Mouse (Mus musculus): ENCODE measurements around the gene Tacc2. TPM values are rescaled to one million over a fixed set of nuclear protein-coding genes. Genes with fewer than 3 reads are reported as not detected.
A peak's percentile ranks its signal among the peaks of the same experiment; 100 is the strongest.

Gene Tacc2
- polyA plus RNA-seq, 1 experiment from 2014 or later = 35.2 TPM

GRCm38 (mm10) chr7:130692392-130692942, 115.2 kb downstream of the Tacc2 start:
- H3K36me3 ChIP-seq (ENCODE audit: control insufficient read depth, insufficient read depth, low read length) = no peaks in the 10 kb centered on the region
- peak overlapping the region; percentile 92 for H3K27ac ChIP-seq (ENCODE audit: low read length)
- H3K4me3 ChIP-seq (ENCODE audit: low read depth, low read length) = peak overlapping the region; percentile 56
- 1% methylated on average over 39 of the region's 39 CpGs for WGBS
- ATAC-seq (ENCODE audit: insufficient number of reproducible peaks, insufficient read depth, low FRiP score, low read depth) = peak; percentile 80
- H3K27me3 ChIP-seq (ENCODE audit: control insufficient read depth, insufficient read depth, low read length) = no peaks in the 10 kb centered on the region
- H3K4me2 ChIP-seq (replicated peaks; ENCODE audit: low read depth, low read length) = peak overlapping the region; percentile 70
- H3K9ac ChIP-seq (replicated peaks; ENCODE audit: low read depth, low read length) = peak overlapping the region; percentile 77
- no peaks in the 10 kb centered on the region for H3K9me3 ChIP-seq (ENCODE audit: control insufficient read depth, low read depth, low read length)
- peaks cover 46% of the 10 kb centered on the region for H3K4me1 ChIP-seq (ENCODE audit: control insufficient read depth, insufficient read depth, low read length)

GRCm38 (mm10) chr7:130692943-130693799, 115.9 kb downstream of the Tacc2 start:
- Histone ChIP-seq H3K4me3 (ENCODE audit: low read depth, low read length) (peak overlapping the region; percentile 56), H3K9me3 (ENCODE audit: control insufficient read depth, low read depth, low read length) (no peaks in the 10 kb centered on the region), H3K27ac (ENCODE audit: low read length) (peak overlapping the region; percentile 92), H3K4me2 (replicated peaks; ENCODE audit: low read depth, low read length) (peak overlapping the region; percentile 70), H3K36me3 (ENCODE audit: control insufficient read depth, insufficient read depth, low read length) (no peaks in the 10 kb centered on the region), H3K9ac (replicated peaks; ENCODE audit: low read depth, low read length) (peak overlapping the region; percentile 77), H3K4me1 (ENCODE audit: control insufficient read depth, insufficient read depth, low read length) (peaks cover 46% of the 10 kb centered on the region), H3K27me3 (ENCODE audit: control insufficient read depth, insufficient read depth, low read length) (no peaks in the 10 kb centered on the region)
- WGBS = 7% methylated on average over 19 of the region's 19 CpGs
- ATAC-seq (ENCODE audit: insufficient number of reproducible peaks, insufficient read depth, low FRiP score, low read depth) = 0 out of 2 replicates have a peak, but pooled peaks have one; percentile 15

- H3K4me2 ChIP-seq (replicated peaks; ENCODE audit: low read depth, low read length) = peak overlapping the region; percentile 70
- peak overlapping the region; percentile 92; the same call in 1 of the 2 replicates for H3K27ac ChIP-seq (ENCODE audit: low read length)
- H3K9ac ChIP-seq (replicated peaks; ENCODE audit: low read depth, low read length) = 0 out of 2 replicates have a peak overlapping the region, but pooled peaks have one; percentile 77
- no peak for ATAC-seq (ENCODE audit: insufficient number of reproducible peaks, insufficient read depth, low FRiP score, low read depth)
- H3K36me3 ChIP-seq (ENCODE audit: control insufficient read depth, insufficient read depth, low read length) = no peaks in the 10 kb centered on the region
- WGBS = 23% methylated on average over 11 of the region's 11 CpGs
- peaks cover 46% of the 10 kb centered on the region for H3K4me1 ChIP-seq (ENCODE audit: control insufficient read depth, insufficient read depth, low read length)
- no peaks in the 10 kb centered on the region for H3K27me3 ChIP-seq (ENCODE audit: control insufficient read depth, insufficient read depth, low read length)
- no peaks in the 10 kb centered on the region for H3K9me3 ChIP-seq (ENCODE audit: control insufficient read depth, low read depth, low read length)
- peak overlapping the region; percentile 56 for H3K4me3 ChIP-seq (ENCODE audit: low read depth, low read length)
Measured at GRCm38 (mm10) chr7:130693800-130694193, 116.6 kb downstream of the Tacc2 start.

- no peak overlapping the region for H3K9ac ChIP-seq (replicated peaks; ENCODE audit: low read depth, low read length)
- WGBS = 64% methylated on average over 13 of the region's 13 CpGs
- no peak for ATAC-seq (ENCODE audit: insufficient number of reproducible peaks, insufficient read depth, low FRiP score, low read depth)
- peaks cover 46% of the 10 kb centered on the region for H3K4me1 ChIP-seq (ENCODE audit: control insufficient read depth, insufficient read depth, low read length)
- no peaks in the 10 kb centered on the region for H3K9me3 ChIP-seq (ENCODE audit: control insufficient read depth, low read depth, low read length)
- H3K27me3 ChIP-seq (ENCODE audit: control insufficient read depth, insufficient read depth, low read length) = no peaks in the 10 kb centered on the region
- H3K27ac ChIP-seq (ENCODE audit: low read length) = 0 out of 2 replicates have a peak overlapping the region, but pooled peaks have one; percentile 11
- H3K4me2 ChIP-seq (replicated peaks; ENCODE audit: low read depth, low read length) = no peak overlapping the region
- H3K4me3 ChIP-seq (ENCODE audit: low read depth, low read length) = no peak overlapping the region
- H3K36me3 ChIP-seq (ENCODE audit: control insufficient read depth, insufficient read depth, low read length) = peaks cover 6% of the 10 kb centered on the region; the same call in 1 of the 2 replicates
Measured at GRCm38 (mm10) chr7:130695669-130696338, 118.6 kb downstream of the Tacc2 start.

- Histone ChIP-seq H3K36me3 (ENCODE audit: control insufficient read depth, insufficient read depth, low read length) (peaks cover 6% of the 10 kb centered on the region; the same call in 1 of the 2 replicates), H3K4me1 (ENCODE audit: control insufficient read depth, insufficient read depth, low read length) (peaks cover 45% of the 10 kb centered on the region), H3K4me2 (replicated peaks; ENCODE audit: low read depth, low read length) (no peak overlapping the region), H3K9me3 (ENCODE audit: control insufficient read depth, low read depth, low read length) (no peaks in the 10 kb centered on the region), H3K27me3 (ENCODE audit: control insufficient read depth, insufficient read depth, low read length) (no peaks in the 10 kb centered on the region), H3K27ac (ENCODE audit: low read length) (0 out of 2 replicates have a peak overlapping the region, but pooled peaks have one; percentile 1), H3K4me3 (ENCODE audit: low read depth, low read length) (no peak overlapping the region), H3K9ac (replicated peaks; ENCODE audit: low read depth, low read length) (no peak overlapping the region)
- 75% methylated on average over 16 of the region's 16 CpGs for WGBS
- no peak for ATAC-seq (ENCODE audit: insufficient number of reproducible peaks, insufficient read depth, low FRiP score, low read depth)
Measured at GRCm38 (mm10) chr7:130696347-130697234, 119.4 kb downstream of the Tacc2 start.

- Histone ChIP-seq H3K36me3 (ENCODE audit: control insufficient read depth, insufficient read depth, low read length) (peaks cover 6% of the 10 kb centered on the region; the same call in 1 of the 2 replicates), H3K4me2 (replicated peaks; ENCODE audit: low read depth, low read length) (no peak overlapping the region), H3K27ac (ENCODE audit: low read length) (no peak overlapping the region), H3K9ac (replicated peaks; ENCODE audit: low read depth, low read length) (no peak overlapping the region), H3K9me3 (ENCODE audit: control insufficient read depth, low read depth, low read length) (no peaks in the 10 kb centered on the region), H3K27me3 (ENCODE audit: control insufficient read depth, insufficient read depth, low read length) (no peaks in the 10 kb centered on the region), H3K4me1 (ENCODE audit: control insufficient read depth, insufficient read depth, low read length) (peaks cover 34% of the 10 kb centered on the region), H3K4me3 (ENCODE audit: low read depth, low read length) (no peak overlapping the region)
- ATAC-seq (ENCODE audit: insufficient number of reproducible peaks, insufficient read depth, low FRiP score, low read depth) = no peak
Measured at GRCm38 (mm10) chr7:130698480-130698879, 121.2 kb downstream of the Tacc2 start.

- Histone ChIP-seq H3K27ac (ENCODE audit: low read length) (no peak overlapping the region), H3K4me2 (replicated peaks; ENCODE audit: low read depth, low read length) (no peak overlapping the region), H3K4me1 (ENCODE audit: control insufficient read depth, insufficient read depth, low read length) (peaks cover 10% of the 10 kb centered on the region), H3K4me3 (ENCODE audit: low read depth, low read length) (no peak overlapping the region), H3K9ac (replicated peaks; ENCODE audit: low read depth, low read length) (no peak overlapping the region), H3K27me3 (ENCODE audit: control insufficient read depth, insufficient read depth, low read length) (no peaks in the 10 kb centered on the region), H3K9me3 (ENCODE audit: control insufficient read depth, low read depth, low read length) (no peaks in the 10 kb centered on the region), H3K36me3 (ENCODE audit: control insufficient read depth, insufficient read depth, low read length) (peaks cover 6% of the 10 kb centered on the region; the same call in 1 of the 2 replicates)
- 63% methylated on average over 1 of the region's 1 CpGs for WGBS
- ATAC-seq (ENCODE audit: insufficient number of reproducible peaks, insufficient read depth, low FRiP score, low read depth) = no peak
Measured at GRCm38 (mm10) chr7:130701336-130701735, 124.1 kb downstream of the Tacc2 start.

Measured in stomach, embryonic 14.5 days (tissue).